Mouse (Mus musculus) heart, adult 8-10 months (tissue): Measurements from ENCODE around the gene Vars2. TPM values are rescaled to one million over a fixed set of nuclear protein-coding genes. Genes with fewer than 3 reads are reported as not detected.

Experiments
- DNase-seq: peaks from one replicate; pipeline ENCODE4 v3.0.0; 2022; ENCODE audit warnings: low spot score
- total RNA-seq, 4 experiments: library from RNA; stranded (reverse); gene quantifications; 2 replicates each; pipeline ENCODE4 v1.2.4; 2022

The Vars2 gene
- total RNA-seq, 4 experiments from 2014 or later: 30.4 to 34.9 (median 31.8) TPM

DNA sequence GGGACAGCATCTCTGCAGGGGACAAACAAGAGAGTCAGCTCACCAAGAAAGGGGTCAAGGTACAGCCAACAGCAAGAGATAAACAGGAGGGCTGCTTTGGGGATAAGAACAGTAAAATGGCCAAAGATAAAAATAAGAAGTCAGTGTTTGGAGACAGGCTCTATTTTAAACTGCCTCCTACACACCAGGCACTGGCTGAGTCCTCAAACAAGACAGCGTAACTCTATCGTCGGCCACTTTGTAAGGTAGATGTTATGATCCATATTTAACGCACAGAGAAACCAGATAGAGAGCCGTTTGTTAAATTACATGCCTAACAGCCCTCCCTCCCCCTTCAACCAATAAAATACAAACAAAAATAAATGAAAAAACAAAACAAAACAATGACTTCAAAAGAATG is 26.5 kb upstream of the Vars2 start:
- no peak for DNase-seq

- no peak for DNase-seq
Observed at GRCm38 (mm10) chr17:35692368-35692767, 25.0 kb upstream of the Vars2 start.

GRCm38 (mm10) chr17:35691811-35692210 is 24.4 kb upstream of the Vars2 start:
- no peak for DNase-seq

DNA sequence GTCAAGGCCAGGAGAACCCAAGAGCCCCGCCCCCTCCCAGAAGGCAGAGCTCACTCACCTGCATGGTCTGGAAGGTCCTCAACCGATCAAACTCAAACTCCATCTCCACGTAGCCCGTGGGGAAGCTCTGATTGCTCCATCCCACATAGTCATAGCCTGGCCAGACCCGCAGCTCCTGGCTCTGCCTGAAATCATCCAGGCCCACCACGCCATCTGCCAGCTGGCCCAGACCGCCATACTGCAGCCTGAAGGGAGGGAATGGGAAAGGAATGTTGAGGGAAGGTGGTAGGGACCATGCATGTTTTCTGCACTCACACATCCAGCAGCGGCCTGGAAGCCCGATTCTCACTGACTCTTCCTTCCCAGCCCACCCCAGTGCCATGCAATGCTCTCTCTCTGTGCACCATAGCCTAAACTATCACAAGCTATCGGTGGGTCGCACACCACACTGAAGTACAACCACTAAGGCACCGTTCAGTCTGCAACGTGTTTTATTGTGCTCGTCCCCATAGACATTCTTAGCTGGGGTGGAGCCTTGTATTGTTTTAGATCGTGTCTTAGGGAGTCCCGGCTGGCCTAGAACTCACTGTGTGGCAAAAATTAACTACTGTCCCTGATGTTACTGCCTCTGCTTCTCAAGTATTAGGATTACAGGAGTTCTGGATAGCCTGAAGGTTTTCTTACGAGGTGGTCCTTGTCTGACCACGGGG is 22.7 kb upstream of the Vars2 start:
- DNase-seq: no peak

- DNase-seq: no peak
Observed at GRCm38 (mm10) chr17:35688347-35689175, 21.2 kb upstream of the Vars2 start.

DNA sequence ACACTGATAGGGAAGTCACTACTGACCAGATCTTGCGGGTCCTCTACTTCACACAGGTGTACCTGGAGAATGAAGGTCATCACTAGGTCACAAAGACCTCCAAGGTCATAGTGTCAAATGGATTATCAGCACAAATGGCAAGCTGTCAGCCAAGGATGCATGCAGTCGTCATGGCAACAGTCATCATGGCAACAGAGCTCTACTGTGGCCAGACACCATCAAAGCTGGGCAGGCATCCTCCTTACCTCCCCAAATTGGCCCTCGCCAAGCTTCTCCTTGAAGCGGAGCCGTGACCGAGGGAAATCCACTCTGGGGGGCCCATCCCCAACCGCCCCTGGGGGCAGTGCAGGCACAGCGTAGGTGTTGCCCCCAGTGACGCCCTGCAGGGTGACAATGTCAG is 17.7 kb upstream of the Vars2 start:
- DNase-seq: no peak

DNA sequence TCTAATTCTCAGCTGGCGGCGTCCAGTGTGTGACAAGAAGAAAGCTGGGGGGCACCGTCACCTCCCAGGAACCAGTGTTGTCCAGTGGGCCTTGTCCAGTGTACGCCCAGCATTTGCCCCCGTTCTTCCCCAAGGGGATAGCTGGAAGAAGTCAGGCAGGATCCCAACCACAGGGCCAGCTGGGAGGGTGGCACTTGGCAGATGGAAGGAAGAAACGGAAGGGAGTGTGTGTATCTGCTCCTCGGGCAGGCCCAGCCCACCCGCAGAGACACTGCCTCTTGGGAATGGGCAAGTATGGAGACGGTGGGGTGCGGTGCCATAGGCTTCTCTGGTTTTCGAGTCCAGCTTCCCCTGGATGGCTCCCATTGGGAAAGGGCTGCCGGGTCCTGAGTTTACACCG is 14.6 kb upstream of the Vars2 start:
- no peak for DNase-seq

- no peak for DNase-seq
Observed at GRCm38 (mm10) chr17:35680591-35680990, 13.2 kb upstream of the Vars2 start.

- peak; percentile 95 for DNase-seq
Observed at GRCm38 (mm10) chr17:35673416-35674035, 6.1 kb upstream of the Vars2 start, which contains the start of gene Gtf2h4. TSS of gene Gtf2h4 (minus strand) at chr17:35673739.

DNA sequence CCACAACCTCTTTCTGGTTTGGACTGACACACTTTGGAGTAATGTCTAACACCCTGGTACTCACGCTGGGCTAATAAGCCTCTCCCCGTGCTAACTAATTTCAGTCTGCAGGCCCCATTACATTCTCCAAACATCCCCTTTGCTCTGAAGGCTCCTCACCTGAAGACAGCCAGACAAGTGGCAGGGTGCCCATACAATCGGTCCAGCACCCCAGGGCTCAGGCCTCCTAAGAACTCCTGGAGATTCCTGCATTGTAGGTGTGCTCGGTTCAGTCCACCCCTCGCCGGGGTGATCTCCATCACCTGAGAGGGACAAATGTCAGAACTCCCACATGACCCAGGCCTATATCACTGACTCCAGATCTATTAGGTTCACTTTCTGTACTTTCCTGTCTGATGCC is 5.1 kb upstream of the Vars2 start:
- no peak for DNase-seq

DNA sequence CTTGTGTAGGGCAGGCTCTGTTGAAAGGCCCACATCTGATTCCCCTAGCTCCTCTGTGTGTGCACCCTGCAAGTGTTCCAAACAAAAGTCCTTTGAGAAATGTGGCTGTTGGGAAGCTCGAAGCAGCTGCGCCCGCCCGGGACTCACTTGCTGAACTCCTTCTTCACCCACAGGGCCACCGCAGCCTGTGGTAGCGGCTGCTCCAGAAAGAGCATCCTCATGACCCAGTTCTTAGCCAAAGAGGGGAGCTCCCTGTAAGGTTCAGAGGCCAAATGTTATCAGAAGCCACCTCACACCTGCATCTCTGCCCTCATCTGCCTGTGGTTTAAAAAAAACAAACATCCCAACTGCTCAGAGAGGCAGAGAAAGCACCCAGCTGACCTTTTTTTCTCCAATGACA is 4.5 kb upstream of the Vars2 start:
- DNase-seq: no peak

DNA sequence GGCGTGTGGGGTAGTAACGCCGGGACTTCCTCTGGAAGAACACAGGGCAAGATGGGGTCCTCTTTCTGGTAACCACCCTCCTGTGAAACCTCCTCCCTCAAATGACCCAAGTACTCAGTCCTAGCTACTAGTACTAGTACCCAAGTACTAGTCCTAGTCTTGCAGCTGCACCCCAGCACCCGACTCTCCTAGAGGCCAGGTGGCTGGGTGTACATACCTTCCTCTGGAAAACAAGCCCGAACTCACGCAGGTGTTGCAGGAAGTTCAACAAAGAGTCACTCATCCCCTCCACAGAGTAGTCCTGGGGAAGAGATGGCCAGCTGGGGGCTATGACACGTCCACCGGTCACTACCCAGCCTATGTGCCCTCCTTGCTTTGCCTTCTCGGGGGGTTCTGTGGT is 2.3 kb upstream of the Vars2 start:
- no peak for DNase-seq

- DNase-seq: no peak
Observed at GRCm38 (mm10) chr17:35666851-35667256, 538 bp downstream of the Vars2 start.

DNA sequence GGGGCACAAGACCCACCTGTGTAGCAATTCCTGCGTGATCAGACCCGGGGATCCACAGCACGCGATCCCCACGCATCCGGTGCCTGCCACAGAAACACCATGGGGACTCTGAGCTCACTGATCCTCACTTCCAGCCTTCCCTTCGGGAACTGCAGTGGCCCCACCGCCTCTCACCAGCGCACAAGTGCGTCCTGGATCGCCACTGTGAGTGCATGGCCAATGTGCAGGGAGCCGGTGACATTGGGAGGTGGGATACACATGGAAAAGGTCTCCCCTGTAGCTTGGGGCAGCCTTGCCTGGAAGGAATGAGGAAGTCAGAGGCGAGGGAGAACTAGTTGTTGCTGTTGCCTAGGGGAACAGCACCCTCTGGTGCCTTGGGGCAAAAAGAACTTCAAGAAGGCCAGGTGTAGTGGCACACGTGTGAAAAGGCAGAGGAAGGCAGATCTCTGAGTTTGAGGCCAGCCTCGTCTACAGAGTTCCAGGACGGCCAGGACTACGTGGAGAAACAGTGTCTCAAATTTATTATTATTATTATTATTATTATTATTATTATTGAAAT is 1.4 kb downstream of the Vars2 start:
- DNase-seq: no peak

- DNase-seq: no peak
Observed at GRCm38 (mm10) chr17:35653086-35653485, 14.3 kb downstream of the Vars2 start.

GRCm38 (mm10) chr17:35649429-35649828 is 18.0 kb downstream of the Vars2 start:
- DNase-seq: no peak

DNA sequence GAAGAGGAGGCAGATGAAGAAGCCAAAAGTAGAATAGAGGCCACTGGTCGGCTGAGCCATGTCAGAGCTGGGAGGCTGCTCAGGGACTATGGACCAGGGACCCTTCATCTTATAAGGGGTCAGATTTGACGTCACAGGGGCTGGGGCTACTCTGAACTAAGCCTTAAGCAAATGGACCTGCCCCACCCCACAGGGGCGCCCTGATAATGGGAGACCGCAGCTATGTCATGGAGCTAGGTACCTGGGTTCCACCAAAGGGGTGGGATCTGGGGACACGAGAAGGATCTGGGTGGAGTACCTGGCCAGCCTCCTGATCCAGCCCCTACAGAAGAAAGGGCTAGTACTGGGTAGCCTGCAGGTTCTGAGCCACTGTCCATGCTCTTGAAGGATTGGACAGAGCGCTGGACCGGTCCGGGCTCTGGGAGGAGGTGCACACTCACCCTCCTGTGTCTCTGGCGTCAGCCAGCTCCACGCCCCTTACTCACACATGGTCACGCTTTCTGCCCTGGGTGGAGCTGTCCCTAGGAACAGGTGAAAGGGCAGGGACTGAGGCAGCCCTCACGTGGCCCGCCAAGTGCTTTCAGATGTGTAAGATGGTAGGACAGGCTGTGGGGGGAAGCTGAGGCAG is 23.7 kb downstream of the Vars2 start, which contains the start of gene Mucl3:
TSS of gene Mucl3 (minus strand) at position 87 of the 628 bp plus-strand sequence.
- no peak for DNase-seq

DNA sequence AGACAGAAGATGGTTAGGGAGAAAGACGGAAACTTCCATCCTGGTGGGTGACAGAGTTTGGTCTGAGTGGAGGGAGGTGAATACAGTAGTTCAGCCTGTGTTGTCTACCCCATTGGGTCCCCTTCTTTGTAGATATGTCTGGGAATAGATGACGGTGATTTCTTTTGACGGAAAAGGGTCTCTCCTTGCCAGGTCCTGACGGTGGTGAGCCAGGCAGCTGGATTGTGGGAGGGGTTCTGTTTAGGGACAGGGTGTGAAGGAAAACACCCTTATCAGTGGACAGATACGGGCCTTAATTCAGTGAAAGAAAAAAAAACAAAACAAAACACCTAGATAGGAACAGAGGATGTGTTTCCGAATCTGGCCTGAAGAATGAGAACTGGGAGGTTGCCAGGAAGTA is 28.0 kb downstream of the Vars2 start:
- no peak for DNase-seq

- DNase-seq: peak; percentile 67
Observed at GRCm38 (mm10) chr17:35638475-35639190, 28.8 kb downstream of the Vars2 start.

DNA sequence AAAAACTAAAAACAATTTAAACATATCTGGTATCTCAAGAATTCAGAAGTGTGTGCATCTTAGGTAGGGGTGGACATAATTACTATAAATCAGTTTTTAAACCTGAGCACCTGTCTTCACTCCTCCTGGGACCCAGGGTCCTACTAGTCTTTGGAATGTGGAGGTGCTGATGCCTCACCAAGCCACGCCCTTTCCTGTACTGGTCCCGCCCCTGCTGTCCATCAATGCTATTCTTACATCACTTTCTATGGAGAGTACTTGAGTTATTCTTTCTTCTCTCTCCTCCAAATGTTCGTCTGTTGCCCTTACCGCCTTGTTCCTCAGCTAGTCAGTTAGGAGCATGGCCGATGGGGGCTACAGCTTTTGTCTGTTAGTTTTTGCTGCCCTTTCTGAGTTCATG is 31.0 kb downstream of the Vars2 start:
- no peak for DNase-seq

GRCm38 (mm10) chr17:35635699-35636111 is 31.7 kb downstream of the Vars2 start:
- peak; percentile 52 for DNase-seq
